Mouse (Mus musculus): ENCODE measurements around the gene Lag3. TPM values are rescaled to one million over a fixed set of nuclear protein-coding genes. Genes with fewer than 3 reads are reported as not detected.

Gene Lag3
- 1.1 and 1.7 TPM in 2 replicates for polyA plus RNA-seq (2015; fragmentation: Nextera tagmentation; extraction: Ambion mirVana)

- Histone ChIP-seq H3K4me3 (ENCODE audit: low read length) (no peak within 1 kb of the TSS), H3K4me1 (ENCODE audit: control insufficient read depth, insufficient read depth, low read length) (peaks cover 39% of the 10 kb centered on the region), H3K4me2 (ENCODE audit: low read depth, low read length) (peak within 1 kb of the TSS; percentile 15; the same call in 1 of the 2 replicates), H3K9me3 (replicated peaks; ENCODE audit: control insufficient read depth, low read length) (no peaks in the 10 kb centered on the region), H3K27me3 (ENCODE audit: control insufficient read depth, insufficient read depth, low read length) (peaks cover 10% of the 10 kb centered on the region; the same call in 1 of the 2 replicates), H3K27ac (ENCODE audit: low read length) (no peak within 1 kb of the TSS), H3K36me3 (ENCODE audit: control insufficient read depth, insufficient read depth) (peaks cover 22% of the 10 kb centered on the region), H3K9ac (ENCODE audit: low read length) (peak within 1 kb of the TSS; percentile 36; the same call in 1 of the 2 replicates)
- no peak for ATAC-seq (replicated peaks; ENCODE audit: extremely low read depth, insufficient read depth, low FRiP score)
- WGBS, result 18% methylated on average over 11 of the region's 13 CpGs
These were observed at the start of gene Lag3 for GRCm38 (mm10) chr6:124911533-124912218. Gene Lag3 (minus strand): TSS chr6:124911705.

GRCm38 (mm10) chr6:124961021-124961420 is 49.5 kb upstream of the Lag3 start:
- Histone ChIP-seq H3K4me3 (ENCODE audit: low read length) (no peak overlapping the region), H3K27ac (ENCODE audit: low read length) (no peak overlapping the region), H3K4me2 (ENCODE audit: low read depth, low read length) (no peak overlapping the region), H3K9me3 (replicated peaks; ENCODE audit: control insufficient read depth, low read length) (no peaks in the 10 kb centered on the region), H3K36me3 (ENCODE audit: control insufficient read depth, insufficient read depth) (peaks cover 28% of the 10 kb centered on the region), H3K27me3 (ENCODE audit: control insufficient read depth, insufficient read depth, low read length) (no peaks in the 10 kb centered on the region), H3K4me1 (ENCODE audit: control insufficient read depth, insufficient read depth, low read length) (peaks cover 10% of the 10 kb centered on the region), H3K9ac (ENCODE audit: low read length) (no peak overlapping the region)
- ATAC-seq (replicated peaks; ENCODE audit: extremely low read depth, insufficient read depth, low FRiP score), result no peak
- 93% methylated on average over 12 of the region's 12 CpGs for WGBS

- Histone ChIP-seq H3K27me3 (ENCODE audit: control insufficient read depth, insufficient read depth, low read length) (no peaks in the 10 kb centered on the region), H3K27ac (ENCODE audit: low read length) (no peak overlapping the region), H3K4me3 (ENCODE audit: low read length) (no peak overlapping the region), H3K36me3 (ENCODE audit: control insufficient read depth, insufficient read depth) (peaks cover 28% of the 10 kb centered on the region), H3K9me3 (replicated peaks; ENCODE audit: control insufficient read depth, low read length) (no peaks in the 10 kb centered on the region), H3K4me1 (ENCODE audit: control insufficient read depth, insufficient read depth, low read length) (peaks cover 9% of the 10 kb centered on the region), H3K4me2 (ENCODE audit: low read depth, low read length) (no peak overlapping the region), H3K9ac (ENCODE audit: low read length) (no peak overlapping the region)
- 90% methylated on average over 13 of the region's 13 CpGs for WGBS
- ATAC-seq (replicated peaks; ENCODE audit: extremely low read depth, insufficient read depth, low FRiP score), result no peak
These were observed 48.5 kb upstream of the Lag3 start for GRCm38 (mm10) chr6:124959960-124960359.

- Histone ChIP-seq H3K9me3 (replicated peaks; ENCODE audit: control insufficient read depth, low read length) (no peaks in the 10 kb centered on the region), H3K36me3 (ENCODE audit: control insufficient read depth, insufficient read depth) (peaks cover 28% of the 10 kb centered on the region), H3K4me1 (ENCODE audit: control insufficient read depth, insufficient read depth, low read length) (no peaks in the 10 kb centered on the region), H3K27me3 (ENCODE audit: control insufficient read depth, insufficient read depth, low read length) (no peaks in the 10 kb centered on the region), H3K4me2 (ENCODE audit: low read depth, low read length) (no peak overlapping the region), H3K27ac (ENCODE audit: low read length) (no peak overlapping the region), H3K4me3 (ENCODE audit: low read length) (no peak overlapping the region), H3K9ac (ENCODE audit: low read length) (no peak overlapping the region)
- 81% methylated on average over 3 of the region's 3 CpGs for WGBS
- ATAC-seq (replicated peaks; ENCODE audit: extremely low read depth, insufficient read depth, low FRiP score), result no peak
These were observed 46.6 kb upstream of the Lag3 start for GRCm38 (mm10) chr6:124958127-124958526.

- no peak for ATAC-seq (replicated peaks; ENCODE audit: extremely low read depth, insufficient read depth, low FRiP score)
- Histone ChIP-seq H3K4me2 (ENCODE audit: low read depth, low read length) (no peak overlapping the region), H3K4me1 (ENCODE audit: control insufficient read depth, insufficient read depth, low read length) (no peaks in the 10 kb centered on the region), H3K27ac (ENCODE audit: low read length) (no peak overlapping the region), H3K4me3 (ENCODE audit: low read length) (no peak overlapping the region), H3K9me3 (replicated peaks; ENCODE audit: control insufficient read depth, low read length) (no peaks in the 10 kb centered on the region), H3K9ac (ENCODE audit: low read length) (no peak overlapping the region), H3K36me3 (ENCODE audit: control insufficient read depth, insufficient read depth) (peaks cover 22% of the 10 kb centered on the region), H3K27me3 (ENCODE audit: control insufficient read depth, insufficient read depth, low read length) (no peaks in the 10 kb centered on the region)
- WGBS, result 78% methylated on average over 4 of the region's 4 CpGs
These were observed 43.7 kb upstream of the Lag3 start for GRCm38 (mm10) chr6:124955212-124955611.

GRCm38 (mm10) chr6:124953991-124954715 is 42.6 kb upstream of the Lag3 start:
- 89% methylated on average over 2 of the region's 2 CpGs for WGBS
- no peak for ATAC-seq (replicated peaks; ENCODE audit: extremely low read depth, insufficient read depth, low FRiP score)
- peaks cover 13% of the 10 kb centered on the region for H3K36me3 ChIP-seq (ENCODE audit: control insufficient read depth, insufficient read depth)

GRCm38 (mm10) chr6:124943526-124943925 is 32.0 kb upstream of the Lag3 start:
- H3K4me2 ChIP-seq (ENCODE audit: low read depth, low read length), result no peak overlapping the region
- no peaks in the 10 kb centered on the region for H3K4me1 ChIP-seq (ENCODE audit: control insufficient read depth, insufficient read depth, low read length)
- no peak for ATAC-seq (replicated peaks; ENCODE audit: extremely low read depth, insufficient read depth, low FRiP score)
- no peak overlapping the region for H3K4me3 ChIP-seq (ENCODE audit: low read length)
- no peak overlapping the region for H3K9ac ChIP-seq (ENCODE audit: low read length)
- no peak overlapping the region for H3K27ac ChIP-seq (ENCODE audit: low read length)
- H3K27me3 ChIP-seq (ENCODE audit: control insufficient read depth, insufficient read depth, low read length), result no peaks in the 10 kb centered on the region
- 86% methylated on average over 3 of the region's 3 CpGs for WGBS
- H3K36me3 ChIP-seq (ENCODE audit: control insufficient read depth, insufficient read depth), result peaks cover 4% of the 10 kb centered on the region; the same call in 1 of the 2 replicates
- no peaks in the 10 kb centered on the region for H3K9me3 ChIP-seq (replicated peaks; ENCODE audit: control insufficient read depth, low read length)

More at GRCm38 (mm10) chr6:124953991-124954715, 42.6 kb upstream of the Lag3 start:
- Histone ChIP-seq H3K4me2 (ENCODE audit: low read depth, low read length) (no peak overlapping the region), H3K4me1 (ENCODE audit: control insufficient read depth, insufficient read depth, low read length) (no peaks in the 10 kb centered on the region), H3K9ac (ENCODE audit: low read length) (no peak overlapping the region), H3K9me3 (replicated peaks; ENCODE audit: control insufficient read depth, low read length) (no peaks in the 10 kb centered on the region), H3K27ac (ENCODE audit: low read length) (no peak overlapping the region), H3K4me3 (ENCODE audit: low read length) (no peak overlapping the region), H3K27me3 (ENCODE audit: control insufficient read depth, insufficient read depth, low read length) (no peaks in the 10 kb centered on the region)

- no peak for ATAC-seq (replicated peaks; ENCODE audit: extremely low read depth, insufficient read depth, low FRiP score)
- WGBS, result 91% methylated on average over 1 of the region's 1 CpGs
- Histone ChIP-seq H3K27me3 (ENCODE audit: control insufficient read depth, insufficient read depth, low read length) (no peaks in the 10 kb centered on the region), H3K9me3 (replicated peaks; ENCODE audit: control insufficient read depth, low read length) (no peaks in the 10 kb centered on the region), H3K4me2 (ENCODE audit: low read depth, low read length) (no peak overlapping the region), H3K36me3 (ENCODE audit: control insufficient read depth, insufficient read depth) (peaks cover 14% of the 10 kb centered on the region), H3K27ac (ENCODE audit: low read length) (no peak overlapping the region), H3K4me1 (ENCODE audit: control insufficient read depth, insufficient read depth, low read length) (no peaks in the 10 kb centered on the region), H3K9ac (ENCODE audit: low read length) (no peak overlapping the region), H3K4me3 (ENCODE audit: low read length) (no peak overlapping the region)
These were observed 30.2 kb upstream of the Lag3 start for GRCm38 (mm10) chr6:124941679-124942078.

- Histone ChIP-seq H3K27me3 (ENCODE audit: control insufficient read depth, insufficient read depth, low read length) (no peaks in the 10 kb centered on the region), H3K9me3 (replicated peaks; ENCODE audit: control insufficient read depth, low read length) (no peaks in the 10 kb centered on the region), H3K4me3 (ENCODE audit: low read length) (no peak overlapping the region), H3K4me2 (ENCODE audit: low read depth, low read length) (no peak overlapping the region), H3K36me3 (ENCODE audit: control insufficient read depth, insufficient read depth) (peaks cover 37% of the 10 kb centered on the region), H3K27ac (ENCODE audit: low read length) (no peak overlapping the region), H3K4me1 (ENCODE audit: control insufficient read depth, insufficient read depth, low read length) (no peaks in the 10 kb centered on the region), H3K9ac (ENCODE audit: low read length) (no peak overlapping the region)
- 90% methylated on average over 7 of the region's 7 CpGs for WGBS
- ATAC-seq (replicated peaks; ENCODE audit: extremely low read depth, insufficient read depth, low FRiP score), result no peak
These were observed 27.0 kb upstream of the Lag3 start for GRCm38 (mm10) chr6:124938554-124938953.
